Mouse (Mus musculus): Measurements from ENCODE around the gene Rnf138rt1. TPM values are rescaled to one million over a fixed set of nuclear protein-coding genes. Genes with fewer than 3 reads are reported as not detected.

The Rnf138rt1 gene
- total RNA-seq (2021): 1 to 10 TPM in 1 of 2 experiments, under 1 TPM in 1; 0.79 to 1.1 TPM

DNA sequence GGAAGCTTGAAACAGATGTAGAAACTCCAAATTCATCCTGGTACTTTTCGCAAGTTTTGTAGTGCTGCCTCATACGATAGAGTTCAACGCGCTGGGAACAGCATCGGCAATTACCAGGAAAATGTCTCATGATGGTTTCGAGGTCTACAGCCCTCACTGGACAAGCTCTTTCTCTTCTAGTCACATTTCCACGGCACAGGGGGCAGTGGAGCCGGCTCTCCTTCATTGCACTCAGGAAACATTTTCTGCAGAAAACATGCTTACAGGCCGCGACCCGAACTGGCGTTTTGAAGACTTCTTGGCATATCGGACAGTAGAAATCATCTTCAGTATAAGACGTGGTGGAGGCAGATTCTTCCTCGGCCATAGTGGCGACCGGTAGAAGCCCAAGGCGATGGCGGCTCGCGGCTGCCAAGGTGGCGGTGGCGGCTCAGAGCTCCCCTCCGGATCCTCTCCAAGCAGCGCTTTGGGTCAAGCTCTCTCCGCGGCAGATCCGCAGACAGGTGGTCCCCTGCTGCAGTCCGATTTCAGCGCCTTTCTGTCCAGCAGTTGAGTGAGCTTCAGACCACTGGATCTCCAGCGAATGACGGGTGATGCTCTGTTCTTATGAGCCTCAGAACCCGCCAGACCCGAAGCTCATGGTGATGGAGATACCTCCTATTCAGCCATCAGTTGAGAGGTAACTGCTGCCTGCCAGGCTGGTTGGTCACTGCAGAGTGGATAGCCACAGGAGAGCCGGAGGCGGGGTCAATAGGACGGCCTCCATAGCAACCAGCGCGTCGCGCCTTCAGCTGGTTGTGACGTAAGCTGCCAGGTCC is at the start of gene Rnf138rt1:
TSS of gene Rnf138rt1 (minus strand) at position 713 of the 818 bp plus-strand sequence.
- intact Hi-C loops (cut with DNase I): no loop called here
- peak; percentile 13 to 40 for DNase-seq (ENCODE audit: extremely low spot score in 1 of 2, low spot score in 2 of 2)

DNA sequence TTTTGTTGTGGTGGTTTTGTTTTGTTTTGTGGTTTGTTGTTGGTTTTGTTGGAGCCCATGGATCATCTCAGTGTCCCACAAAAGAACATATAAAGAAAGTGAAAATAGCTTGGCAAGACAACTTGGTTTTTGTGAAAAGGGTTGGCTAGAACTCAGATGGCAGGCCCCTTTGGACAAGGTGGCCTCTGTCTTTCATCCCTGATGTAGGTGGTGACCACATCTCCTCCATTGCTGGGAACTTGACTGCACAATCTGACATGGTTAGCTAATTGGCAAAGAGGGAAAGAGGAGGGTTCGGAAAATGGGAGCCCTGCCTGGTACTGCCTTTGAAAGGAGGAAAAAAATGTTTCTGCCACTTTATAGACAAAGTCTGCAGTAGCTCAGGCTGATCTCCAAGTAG is 46.1 kb upstream of the Rnf138rt1 start:
- intact Hi-C loops (cut with DNase I): no loop called here
- peak in 1 of 2 experiments; percentile 1 for DNase-seq (ENCODE audit: extremely low spot score in 1 of 2, low spot score in 2 of 2)

DNA sequence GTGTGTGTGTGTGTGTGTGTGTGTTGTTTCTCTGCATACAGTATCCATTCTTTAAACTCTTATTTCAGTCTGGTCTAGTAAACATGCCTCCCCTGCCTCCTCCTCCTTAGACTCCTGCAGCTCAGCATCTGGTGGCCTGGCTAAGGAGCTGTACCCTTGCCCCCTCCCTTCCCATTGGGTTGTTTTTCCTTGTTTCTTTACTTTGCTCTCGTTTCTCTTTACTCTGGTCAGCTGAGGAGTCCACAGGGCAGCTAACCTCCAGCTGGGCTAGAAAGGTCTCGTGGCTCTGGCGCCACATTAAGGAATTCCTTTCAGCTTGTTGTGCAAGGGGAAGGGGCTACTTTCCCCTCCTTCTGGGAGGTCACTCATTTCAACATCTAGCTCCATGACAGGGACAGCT is 5.2 kb upstream of the Rnf138rt1 start:
- no peak for DNase-seq (ENCODE audit: extremely low spot score in 1 of 2, low spot score in 2 of 2)
- intact Hi-C loops (cut with DNase I): no loop called here

DNA sequence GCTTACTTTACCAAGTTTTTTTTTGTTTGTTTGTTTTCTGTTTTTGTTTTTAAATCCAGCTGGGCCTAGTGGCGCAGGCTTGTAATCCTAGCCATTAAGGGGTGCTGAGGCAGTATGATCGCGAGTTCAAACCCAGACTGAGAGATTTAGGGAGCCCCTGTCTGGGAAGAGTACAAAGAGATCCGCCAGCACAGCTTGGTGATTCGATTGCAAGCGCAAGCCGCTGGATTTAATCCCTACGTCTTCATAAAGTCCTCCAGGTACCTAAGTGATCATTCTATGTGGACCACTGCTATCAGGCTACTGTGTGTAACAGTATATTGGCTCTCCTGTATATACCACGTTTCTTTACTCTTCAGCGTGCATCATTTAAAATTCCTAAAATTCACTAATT is 303 bp upstream of the Rnf138rt1 start:
- no peak for DNase-seq (ENCODE audit: extremely low spot score in 1 of 2, low spot score in 2 of 2)
- intact Hi-C loops (cut with DNase I): no loop called here

DNA sequence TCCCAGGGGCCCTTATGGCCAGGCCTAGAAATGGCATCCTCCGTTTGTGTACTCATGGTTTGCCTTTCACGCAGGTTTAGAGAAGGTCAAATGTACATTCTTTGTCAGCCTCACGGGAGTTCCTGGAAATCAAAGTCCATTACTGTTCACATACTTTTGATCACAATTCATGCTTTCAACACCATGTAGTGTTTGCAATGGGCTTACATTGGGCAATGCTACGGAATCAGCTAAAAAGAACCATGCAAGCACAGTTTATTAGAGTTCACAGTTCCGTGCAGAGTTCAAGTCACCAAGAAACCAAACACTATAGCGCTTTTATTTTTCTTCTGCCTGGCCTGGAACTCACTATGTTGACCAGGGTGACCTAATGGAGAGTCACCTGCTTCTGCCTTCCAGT is 15.1 kb downstream of the Rnf138rt1 start:
- DNase-seq (ENCODE audit: extremely low spot score in 1 of 2, low spot score in 2 of 2): no peak
- intact Hi-C loops (cut with DNase I): no loop called here

DNA sequence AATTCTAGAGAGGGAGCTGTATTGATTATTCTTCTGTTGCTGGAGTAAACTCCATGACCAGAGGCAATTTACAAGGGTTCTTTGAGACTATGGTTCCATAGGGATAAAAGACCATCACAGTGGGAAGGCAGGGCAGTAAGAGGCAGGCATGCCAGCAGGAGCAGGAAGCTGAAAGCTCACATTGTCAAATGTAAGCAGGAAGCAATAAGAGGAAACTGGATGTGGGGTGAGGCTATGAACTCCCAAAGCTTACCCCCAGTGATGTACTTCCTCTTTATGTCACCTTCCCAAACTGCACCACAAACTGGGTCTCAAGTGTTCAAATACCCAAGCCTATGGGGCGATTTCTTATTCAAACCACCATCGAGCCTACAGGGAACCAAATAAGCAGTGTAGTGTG is 17.2 kb downstream of the Rnf138rt1 start:
- intact Hi-C loops (cut with DNase I): no loop called here
- no peak for DNase-seq (ENCODE audit: extremely low spot score in 1 of 2, low spot score in 2 of 2)

DNA sequence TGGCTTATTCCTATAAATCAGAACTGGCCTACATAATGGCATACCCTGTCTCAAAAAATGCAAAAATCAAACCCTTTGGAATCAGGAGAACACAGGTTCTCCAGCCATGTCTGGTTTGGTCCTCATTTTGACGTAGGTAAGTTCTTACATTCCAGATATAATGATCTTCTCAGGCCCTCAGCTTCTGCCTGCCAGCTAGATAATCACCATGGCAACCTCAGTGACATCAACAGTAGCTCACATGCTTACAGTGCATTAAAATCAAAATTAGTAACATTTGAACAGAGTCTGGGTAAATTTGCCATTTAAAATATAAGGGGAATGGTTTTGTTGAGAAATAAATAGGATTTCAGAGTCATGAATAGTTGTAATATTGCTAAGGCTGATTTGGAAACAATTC is 22.2 kb downstream of the Rnf138rt1 start:
- no peak for DNase-seq (ENCODE audit: extremely low spot score in 1 of 2, low spot score in 2 of 2)
- intact Hi-C loops (cut with DNase I): no loop called here

DNA sequence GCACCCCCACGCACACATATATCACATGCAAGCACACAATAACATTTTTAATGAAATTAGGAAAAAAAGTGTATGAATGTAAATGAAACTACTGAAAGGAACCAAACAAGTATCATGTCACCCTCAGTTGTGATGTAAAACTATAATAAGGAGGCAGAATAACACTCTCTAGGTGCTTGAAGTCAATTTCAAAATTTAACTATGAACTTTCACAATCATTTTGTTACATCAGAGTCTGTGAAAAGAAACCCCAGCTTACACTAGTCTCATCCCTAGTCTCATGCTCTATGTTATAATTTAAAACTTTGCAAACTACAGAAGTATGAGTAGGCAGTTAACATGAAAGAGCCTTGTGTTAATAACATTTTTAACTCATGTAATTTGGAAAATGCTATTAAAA is 27.0 kb downstream of the Rnf138rt1 start:
- intact Hi-C loops (cut with DNase I): no loop called here
- DNase-seq (ENCODE audit: extremely low spot score in 1 of 2, low spot score in 2 of 2): no peak

DNA sequence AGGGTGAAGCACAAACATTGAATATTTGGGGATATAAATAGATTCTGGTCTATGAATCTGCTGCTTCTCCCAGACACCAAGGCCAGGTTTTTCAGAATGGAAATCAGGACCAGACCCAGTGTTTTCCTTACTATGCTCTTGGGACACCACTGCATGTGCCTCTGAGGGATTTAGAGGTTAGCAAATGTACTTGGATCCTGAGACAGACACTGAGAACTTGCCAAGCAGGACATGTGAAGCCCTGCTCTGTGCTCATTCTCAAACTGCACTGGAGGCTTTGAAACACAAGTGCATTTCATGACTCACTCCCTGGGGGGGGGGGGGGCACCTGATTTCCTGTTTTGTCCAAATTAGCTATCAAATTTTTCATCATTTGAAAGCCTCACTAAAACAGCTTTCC is 37.5 kb downstream of the Rnf138rt1 start:
- no peak for DNase-seq (ENCODE audit: extremely low spot score in 1 of 2, low spot score in 2 of 2)

DNA sequence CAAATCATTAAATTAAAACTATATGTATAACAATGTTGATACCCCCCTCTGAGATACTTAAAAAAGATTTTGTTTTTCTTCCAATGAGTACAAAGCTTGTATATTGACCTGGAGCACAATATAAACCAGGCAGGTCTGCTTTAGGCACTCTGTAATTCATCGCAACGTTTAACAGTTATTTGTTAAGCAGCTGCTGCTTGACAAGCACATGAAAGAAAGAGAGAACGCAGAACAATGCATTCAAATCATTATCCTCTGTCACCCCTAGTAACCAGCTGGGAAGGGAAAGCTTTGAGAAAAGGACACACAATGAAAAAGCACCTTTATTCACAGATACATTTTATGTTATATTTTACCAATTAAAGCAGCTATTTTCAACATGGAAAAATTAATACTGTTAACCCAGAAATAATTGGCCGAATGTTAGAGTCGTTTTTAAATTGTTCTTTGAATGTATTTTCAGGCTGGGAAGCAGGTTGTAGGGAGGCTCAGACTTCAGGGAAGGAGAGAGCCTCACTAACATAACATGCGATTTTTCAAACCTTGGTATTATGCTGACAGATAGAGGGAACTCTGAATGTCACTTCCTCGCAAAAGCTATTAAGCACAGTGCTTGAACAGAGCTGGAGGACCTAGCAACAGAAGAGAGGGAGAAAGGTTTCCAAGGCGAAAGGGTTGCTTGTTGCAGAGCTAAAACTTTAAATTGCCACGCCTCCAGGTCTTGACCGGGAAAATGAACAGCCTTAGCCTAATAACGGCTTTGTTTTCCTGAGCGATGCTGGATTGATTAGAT is 38.1 kb downstream of the Rnf138rt1 start:
- DNase-seq (ENCODE audit: extremely low spot score in 1 of 2, low spot score in 2 of 2): no peak
- intact Hi-C loops (cut with DNase I): no loop called here

More for the DNA sequence above, 37.5 kb downstream of the Rnf138rt1 start:
- intact Hi-C loops (cut with DNase I): no loop called here

DNA sequence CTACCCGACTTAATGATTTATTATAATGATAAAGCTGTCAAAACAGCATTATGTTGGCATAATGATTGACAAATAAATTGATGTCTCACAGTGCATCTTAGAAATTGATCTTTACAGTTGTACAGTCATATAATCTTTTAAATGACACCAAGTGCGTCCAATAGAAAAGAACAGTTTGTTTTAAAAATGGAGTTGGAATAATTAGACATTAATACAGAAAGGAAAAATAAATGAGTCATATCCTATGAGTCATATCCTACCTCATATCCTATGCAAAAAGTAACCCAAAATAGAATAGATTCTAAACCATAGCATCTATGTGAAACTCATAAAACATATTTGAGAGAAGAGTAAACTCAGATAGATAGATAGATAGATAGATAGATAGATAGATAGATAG is 40.5 kb downstream of the Rnf138rt1 start:
- intact Hi-C loops (cut with DNase I): no loop called here
- DNase-seq (ENCODE audit: extremely low spot score in 1 of 2, low spot score in 2 of 2): no peak

Other genes with a start within 250 kb of the Rnf138rt1 start
- 1 to 10 TPM; 1.4 to 2.8 TPM for gene Grpr, start 211.7 kb downstream of the Rnf138rt1 start, total RNA-seq (2021)
- 10 to 100 TPM; 33.5 to 39.4 TPM for gene Ap1s2, start 147.7 kb upstream of the Rnf138rt1 start, total RNA-seq (2021)
- 10 to 100 TPM; 41.6 to 51.9 TPM for gene Zrsr2, start 197.3 kb upstream of the Rnf138rt1 start, total RNA-seq (2021)

Data from left cerebral cortex, postnatal 10 days (tissue).